Mouse (Mus musculus) thymus, adult 2 months (tissue): ENCODE data around the gene Aaed1.

Experiments used
- CTCF ChIP-seq: fragments of 200-500 bp; IDR thresholded peaks from 2 replicates; pipeline ENCODE4 v1.5.1; 2012; ENCODE audit warnings: mild to moderate bottlenecking, control low read depth, low read length, moderate library complexity, borderline replicate concordance; ENCODE audit not compliant: control insufficient read depth, poor library complexity, insufficient read depth; ENCODE audit errors: extremely low read depth
- POLR2A ChIP-seq: fragments of 200-500 bp; IDR thresholded peaks from 2 replicates; pipeline ENCODE4 v1.6.1; 2012; ENCODE audit warnings: mild to moderate bottlenecking, low read length, control low read depth, moderate library complexity; ENCODE audit not compliant: control insufficient read depth, poor library complexity, insufficient read depth; ENCODE audit errors: extremely low read depth

DNA sequence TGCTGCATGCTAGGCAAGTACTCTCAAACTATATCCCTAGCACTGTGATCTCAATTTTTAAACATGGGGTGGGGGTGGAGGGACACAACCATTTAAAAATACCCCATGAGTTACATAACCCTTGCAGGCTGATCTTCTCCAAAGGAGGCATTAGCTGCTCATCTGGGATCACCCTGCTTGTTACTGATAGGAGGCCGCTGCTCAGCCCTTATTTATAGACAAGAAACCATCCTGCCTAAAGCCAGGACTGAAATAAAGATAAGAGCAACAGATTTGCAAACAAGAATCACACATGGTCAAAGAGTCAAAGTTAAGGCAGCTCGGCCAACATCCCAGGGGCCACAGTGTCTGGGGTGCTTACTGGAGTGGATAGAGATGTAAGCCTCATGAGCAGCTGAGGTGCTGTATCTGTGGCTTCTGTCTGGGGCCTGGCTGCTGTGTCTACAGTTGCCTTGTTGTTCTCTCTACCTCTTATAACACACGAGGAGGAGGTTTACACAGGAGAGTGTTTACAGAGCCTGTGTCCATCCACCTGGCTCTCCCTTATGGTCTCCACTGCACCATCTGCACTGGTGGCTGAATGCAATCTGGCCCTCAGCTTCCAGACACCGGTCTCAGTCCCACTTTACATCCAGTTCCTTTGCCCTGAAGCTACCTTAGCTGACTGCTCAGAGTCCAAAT lies 75.4 kb downstream of the Aaed1 start:
- no peak for TF ChIP-seq CTCF
- no peak for TF ChIP-seq POLR2A
